Mouse (Mus musculus): Measurements from ENCODE around the gene Stx18.

Stx18 gene

GRCm38 (mm10) chr5:38078575-38078974 is 40.0 kb downstream of the Stx18 start:
- DNase-seq (ENCODE audit: low spot score): no peak

- DNase-seq (ENCODE audit: low spot score): no peak
Observed at GRCm38 (mm10) chr5:38080472-38080871, 41.9 kb downstream of the Stx18 start.

GRCm38 (mm10) chr5:38082589-38082988 is 44.0 kb downstream of the Stx18 start:
- no peak for DNase-seq (ENCODE audit: low spot score)

- DNase-seq (ENCODE audit: low spot score): no peak
Observed at GRCm38 (mm10) chr5:38083362-38083761, 44.8 kb downstream of the Stx18 start.

- DNase-seq (ENCODE audit: low spot score): no peak
Observed at GRCm38 (mm10) chr5:38084616-38085015, 46.1 kb downstream of the Stx18 start.

- DNase-seq (ENCODE audit: low spot score): peak; percentile 54
Observed at GRCm38 (mm10) chr5:38085561-38086392, 47.2 kb downstream of the Stx18 start.

- no peak for DNase-seq (ENCODE audit: low spot score)
Observed at GRCm38 (mm10) chr5:38090111-38090510, 51.6 kb downstream of the Stx18 start.

- DNase-seq (ENCODE audit: low spot score): no peak
Observed at GRCm38 (mm10) chr5:38090581-38090980, 52.0 kb downstream of the Stx18 start.

GRCm38 (mm10) chr5:38091046-38091965 is 52.8 kb downstream of the Stx18 start:
- peak; percentile 23 for DNase-seq (ENCODE audit: low spot score)

GRCm38 (mm10) chr5:38091966-38092304 is 53.4 kb downstream of the Stx18 start:
- DNase-seq (ENCODE audit: low spot score): no peak

GRCm38 (mm10) chr5:38094331-38094730 is 55.8 kb downstream of the Stx18 start:
- no peak for DNase-seq (ENCODE audit: low spot score)

- DNase-seq (ENCODE audit: low spot score): no peak
Observed at GRCm38 (mm10) chr5:38097501-38098093, 59.1 kb downstream of the Stx18 start.

- DNase-seq (ENCODE audit: low spot score): no peak
Observed at GRCm38 (mm10) chr5:38099139-38099676, 60.7 kb downstream of the Stx18 start.

- no peak for DNase-seq (ENCODE audit: low spot score)
Observed at GRCm38 (mm10) chr5:38102945-38103344, 64.4 kb downstream of the Stx18 start.

- no peak for DNase-seq (ENCODE audit: low spot score)
Observed at GRCm38 (mm10) chr5:38106080-38106697, 67.6 kb downstream of the Stx18 start.

- DNase-seq (ENCODE audit: low spot score): no peak
Observed at GRCm38 (mm10) chr5:38106807-38107206, 68.3 kb downstream of the Stx18 start.

GRCm38 (mm10) chr5:38114526-38114925 is 76.0 kb downstream of the Stx18 start:
- DNase-seq (ENCODE audit: low spot score): no peak

- no peak for DNase-seq (ENCODE audit: low spot score)
Observed at GRCm38 (mm10) chr5:38117056-38117455, 78.5 kb downstream of the Stx18 start.

GRCm38 (mm10) chr5:38119268-38119667 is 80.7 kb downstream of the Stx18 start:
- no peak for DNase-seq (ENCODE audit: low spot score)

GRCm38 (mm10) chr5:38121699-38122098 is 83.2 kb downstream of the Stx18 start:
- DNase-seq (ENCODE audit: low spot score): no peak

- DNase-seq (ENCODE audit: low spot score): no peak
Observed at GRCm38 (mm10) chr5:38126519-38127306, 88.2 kb downstream of the Stx18 start.
